Mouse (Mus musculus) bone marrow, adult 2 months (tissue): Measurements from ENCODE around the gene Arhgef3.

Source experiments
- CTCF ChIP-seq: fragments of 200-500 bp; IDR thresholded peaks from 2 replicates; pipeline ENCODE4 v1.5.1; 2011; ENCODE audit warnings: low read length, control low read depth; ENCODE audit not compliant: control insufficient read depth, insufficient read depth
- POLR2A ChIP-seq: fragments of 200-500 bp; IDR thresholded peaks from 2 replicates; pipeline ENCODE4 v1.6.1; 2011; ENCODE audit warnings: low read depth, mild to moderate bottlenecking, control low read depth, low read length, borderline replicate concordance; ENCODE audit not compliant: control insufficient read depth

DNA sequence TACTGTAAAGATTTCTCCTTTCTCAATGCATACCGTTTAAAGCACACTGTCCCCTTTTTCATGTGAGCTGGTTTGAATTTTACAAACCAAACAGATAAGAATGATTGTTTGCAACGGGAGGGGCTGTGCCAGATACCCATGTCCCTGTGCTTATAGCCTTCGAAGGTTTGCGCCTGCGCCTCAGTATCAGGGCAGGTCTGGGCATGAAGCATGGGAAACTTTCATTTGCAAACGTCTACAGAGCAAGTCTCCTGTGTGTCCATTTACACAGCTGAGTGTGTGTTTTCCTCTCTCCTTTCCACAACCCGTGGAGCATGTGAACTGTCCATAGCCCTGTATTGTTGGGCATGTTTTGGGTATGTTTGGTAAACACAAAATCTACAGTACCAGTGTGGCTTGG lies 281.7 kb downstream of the Arhgef3 start:
- TF ChIP-seq CTCF (no peak), POLR2A (no peak)
